Mouse (Mus musculus) embryonic fibroblast, embryonic 13.5 days (primary cell): ENCODE measurements around the gene Ola1. TPM values are rescaled to one million over a fixed set of nuclear protein-coding genes. Genes with fewer than 3 reads are reported as not detected.

ENCODE experiments used
- H3K27ac ChIP-seq: 2 replicates; pipeline ENCODE4 v1.5.1; 2012; ENCODE audit warnings: low read length, control low read depth, inconsistent platforms; ENCODE audit not compliant: insufficient read depth
- H3K4me1 ChIP-seq: 2 replicates; pipeline ENCODE4 v1.6.1; 2011; ENCODE audit warnings: low read length; ENCODE audit not compliant: control insufficient read depth, insufficient read depth
- H3K4me3 ChIP-seq: 2 replicates; pipeline ENCODE4 v1.5.1; 2011; ENCODE audit warnings: mild to moderate bottlenecking, control low read depth, low read length; ENCODE audit not compliant: insufficient read depth
- CTCF ChIP-seq: IDR thresholded peaks from 2 replicates; pipeline ENCODE4 v1.5.1; 2011; ENCODE audit warnings: mild to moderate bottlenecking, control low read depth, low read length, moderate library complexity, borderline replicate concordance; ENCODE audit not compliant: insufficient read depth
- POLR2A ChIP-seq: IDR thresholded peaks from 2 replicates; pipeline ENCODE4 v1.6.1; 2011; ENCODE audit warnings: low read depth, mild to moderate bottlenecking, control low read depth, low read length, moderate library complexity
- polyA plus RNA-seq: library from polyadenylated mRNA; stranded (reverse); fragments of >200 nt; gene quantifications from 2 replicates; pipeline ENCODE4 v1.2.4, GENCODE M21; 2011; ENCODE audit warnings: low read depth; ENCODE audit not compliant: missing spikeins, insufficient read length

The Ola1 gene
- polyA plus RNA-seq, 1 experiment = 112 TPM

DNA sequence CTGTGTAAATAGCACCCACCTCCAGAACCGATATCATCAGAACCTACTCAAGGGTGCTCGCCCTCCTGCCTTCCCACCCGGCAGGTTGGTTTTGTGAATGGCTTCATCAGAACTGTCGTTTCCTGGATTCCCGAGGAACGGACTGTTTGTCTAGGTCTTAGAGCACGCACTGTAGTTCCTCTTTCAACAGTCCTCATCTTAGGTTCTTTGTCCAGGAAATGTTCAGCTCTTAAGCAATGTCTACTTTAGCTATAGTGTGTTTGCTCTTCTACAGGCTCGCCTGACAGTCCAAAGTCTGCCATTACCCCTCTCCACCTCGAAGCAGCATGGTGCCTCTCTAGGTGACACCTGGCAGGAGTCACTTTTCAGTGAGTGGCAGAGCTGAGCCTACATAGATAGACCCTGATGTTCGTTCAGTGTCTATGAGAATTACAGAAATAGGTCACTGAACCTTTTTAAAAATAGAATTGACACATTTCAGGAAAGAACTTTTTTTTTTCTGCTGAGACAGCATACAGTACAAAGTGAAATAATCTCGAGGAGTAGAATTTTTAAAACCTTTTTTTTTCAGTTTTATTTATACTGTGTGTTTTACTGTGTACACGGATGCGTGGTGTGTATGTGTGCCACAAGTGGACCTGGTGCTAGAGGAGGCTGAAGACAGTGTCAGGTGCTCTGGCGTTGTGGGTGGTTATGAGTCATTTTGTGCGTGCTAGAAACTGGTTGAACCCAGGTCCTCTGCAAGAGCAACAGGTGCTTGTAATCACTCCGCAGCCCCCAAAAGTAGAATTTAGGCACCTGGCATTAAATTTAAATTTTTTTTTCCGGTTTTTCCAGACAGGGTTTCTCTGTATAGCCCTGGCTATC, 162.4 kb downstream of the Ola1 start:
- Histone ChIP-seq H3K27ac (no peak overlapping the region), H3K4me1 (no peaks in the 10 kb centered on the region), H3K4me3 (no peak overlapping the region)
- TF ChIP-seq CTCF (no peak), POLR2A (no peak)

DNA sequence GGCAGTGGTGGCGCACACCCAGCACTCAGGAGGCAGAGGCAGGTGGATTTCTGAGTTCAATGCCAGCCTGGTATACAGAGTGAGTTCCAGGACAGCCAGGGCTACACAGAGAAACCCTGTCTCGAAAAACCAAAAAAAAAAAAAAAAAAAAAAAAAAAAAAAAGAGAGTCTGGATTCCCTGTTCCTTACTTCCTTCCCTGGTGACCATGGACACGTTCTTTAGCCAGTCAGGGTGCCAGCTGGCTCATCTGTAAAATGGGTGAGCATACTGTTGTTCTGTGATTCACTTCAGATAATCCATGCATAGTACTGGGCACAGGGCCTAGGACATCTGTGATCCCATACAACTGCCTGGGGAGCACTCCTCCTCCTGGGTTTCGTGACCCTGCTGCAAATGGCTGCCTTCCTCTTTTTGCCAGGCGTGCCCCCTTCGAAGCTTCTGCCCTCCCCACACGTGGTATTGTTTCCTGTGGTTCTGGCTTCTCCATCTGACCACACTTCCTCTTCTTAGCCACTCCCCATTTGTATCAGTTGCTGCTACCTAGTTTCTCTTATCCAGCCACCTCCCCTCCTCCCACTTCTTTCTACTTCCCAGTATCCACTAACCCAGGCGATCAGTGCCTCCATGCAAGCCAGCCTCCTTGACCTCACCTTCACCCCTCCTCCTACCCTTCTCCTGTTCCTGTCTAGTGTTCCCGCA, 164.8 kb downstream of the Ola1 start:
- TF ChIP-seq CTCF = no peak
- no peak for TF ChIP-seq POLR2A
- H3K4me3 ChIP-seq = no peak overlapping the region
- no peaks in the 10 kb centered on the region for H3K4me1 ChIP-seq
- no peak overlapping the region for H3K27ac ChIP-seq

DNA sequence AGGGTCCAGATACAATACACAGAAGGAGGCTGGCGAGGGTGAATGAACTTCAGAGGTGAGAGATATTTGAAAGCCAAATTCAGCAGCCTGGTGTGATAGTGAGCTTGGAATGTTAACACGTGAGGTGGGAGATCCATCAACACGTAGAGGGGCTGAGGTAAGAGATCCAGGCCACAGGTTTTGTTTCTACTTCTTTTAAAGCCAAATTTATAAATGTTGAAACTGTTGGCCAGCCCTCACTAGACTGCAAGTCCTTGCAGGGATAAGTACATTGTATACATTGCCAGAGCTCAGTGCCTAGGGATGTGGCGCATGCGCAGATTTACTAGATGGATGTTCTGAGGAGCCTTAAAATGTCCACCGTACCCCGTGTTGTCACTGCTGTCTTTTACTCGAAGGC, 168.3 kb downstream of the Ola1 start:
- no peaks in the 10 kb centered on the region for H3K4me1 ChIP-seq
- H3K4me3 ChIP-seq = no peak overlapping the region
- no peak overlapping the region for H3K27ac ChIP-seq
- TF ChIP-seq POLR2A (no peak), CTCF (no peak)

DNA sequence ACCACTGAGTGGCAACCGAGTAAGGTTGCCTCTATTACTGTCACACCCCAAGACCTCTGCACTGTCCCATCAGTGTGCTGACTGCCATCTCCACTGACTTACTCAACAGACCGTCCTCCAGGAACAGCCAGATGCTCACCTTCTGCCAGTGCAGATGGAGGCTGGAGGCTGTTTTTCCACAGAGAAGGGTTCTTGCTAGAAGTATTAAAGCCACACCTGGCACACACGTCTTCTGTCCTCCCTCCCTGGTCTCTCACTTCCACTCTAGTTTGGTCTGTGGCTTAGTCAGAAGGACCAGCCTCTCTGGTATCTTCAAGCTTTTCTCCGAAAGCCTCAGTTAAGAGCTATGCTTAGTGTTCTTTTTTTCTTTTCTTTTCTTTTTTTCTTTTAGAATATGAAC, 168.7 kb downstream of the Ola1 start:
- Histone ChIP-seq H3K4me3 (no peak overlapping the region), H3K27ac (0 out of 2 replicates have a peak overlapping the region, but pooled peaks have one; percentile 57), H3K4me1 (no peaks in the 10 kb centered on the region)
- TF ChIP-seq CTCF (no peak), POLR2A (no peak)

DNA sequence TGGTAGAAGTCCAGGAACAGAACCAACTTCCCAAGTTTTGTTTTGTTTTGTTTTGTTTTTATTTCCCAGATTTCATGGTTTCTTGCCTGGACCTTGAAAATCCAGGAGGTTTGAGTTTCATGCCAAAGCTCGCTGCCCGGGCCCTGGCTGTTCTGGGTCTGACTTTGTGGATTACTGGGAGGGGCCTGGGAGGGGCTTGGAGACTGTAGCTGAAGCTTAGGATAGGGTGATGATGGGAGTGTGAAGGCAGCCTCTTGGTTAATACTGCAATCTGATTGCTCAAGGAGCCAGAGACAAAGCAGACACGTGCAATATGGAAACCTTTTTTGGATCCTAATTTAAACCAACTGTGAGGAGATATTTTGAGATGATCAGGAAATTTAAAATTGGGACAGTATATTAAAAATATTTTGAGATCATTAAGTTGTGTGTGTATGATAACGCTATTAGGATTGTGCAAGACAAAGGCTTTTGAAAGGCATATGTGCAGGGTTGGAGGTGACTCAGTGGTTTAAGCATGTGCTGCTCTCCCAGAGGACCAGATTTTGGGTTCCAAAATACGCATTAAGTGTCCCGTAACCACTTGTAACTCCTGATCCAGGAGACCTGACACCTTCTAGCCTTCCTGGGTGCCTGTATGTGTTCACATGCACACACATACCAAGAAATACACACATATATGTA, 169.6 kb downstream of the Ola1 start:
- no peak for TF ChIP-seq POLR2A
- Histone ChIP-seq H3K4me3 (no peak overlapping the region), H3K4me1 (no peaks in the 10 kb centered on the region), H3K27ac (peak overlapping the region; percentile 74)

DNA sequence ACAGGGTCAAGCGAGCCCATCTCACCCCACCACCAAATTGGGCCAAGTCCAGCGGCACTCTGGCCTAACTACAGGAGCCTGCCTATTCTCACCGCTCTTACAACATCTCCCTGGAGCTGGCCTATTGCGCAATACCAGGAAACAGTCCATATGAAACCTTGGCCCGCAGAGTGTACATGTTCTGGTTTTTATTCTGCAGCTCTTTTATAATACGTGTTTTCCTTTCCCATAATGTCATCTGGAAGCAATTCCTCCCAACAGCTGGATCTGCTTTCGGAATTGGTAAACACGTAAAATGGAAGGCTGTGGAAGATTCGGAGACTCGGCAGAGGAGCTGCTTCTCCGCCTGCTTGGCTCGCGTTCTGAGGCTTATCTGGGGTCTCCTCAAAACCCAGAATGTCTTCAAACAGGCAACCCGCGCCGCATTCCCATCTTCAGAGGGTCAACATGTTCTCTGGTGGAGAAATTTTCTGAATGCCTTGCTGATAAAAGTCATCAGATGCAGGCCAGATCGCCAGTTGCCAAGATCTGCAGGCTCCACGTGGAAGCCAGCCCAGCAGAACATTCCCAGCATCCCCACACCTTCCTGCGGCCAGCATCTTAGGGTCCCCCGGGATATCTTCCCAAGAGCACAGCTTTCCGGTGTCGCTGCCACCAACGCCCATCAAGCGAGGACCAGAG, 171.5 kb downstream of the Ola1 start:
- H3K4me1 ChIP-seq = no peaks in the 10 kb centered on the region; the same call in 1 of the 2 replicates
- TF ChIP-seq CTCF (no peak), POLR2A (peak; percentile 41; the same call in 1 of the 2 replicates)
- no peak overlapping the region for H3K4me3 ChIP-seq
- peak overlapping the region; percentile 91 for H3K27ac ChIP-seq

DNA sequence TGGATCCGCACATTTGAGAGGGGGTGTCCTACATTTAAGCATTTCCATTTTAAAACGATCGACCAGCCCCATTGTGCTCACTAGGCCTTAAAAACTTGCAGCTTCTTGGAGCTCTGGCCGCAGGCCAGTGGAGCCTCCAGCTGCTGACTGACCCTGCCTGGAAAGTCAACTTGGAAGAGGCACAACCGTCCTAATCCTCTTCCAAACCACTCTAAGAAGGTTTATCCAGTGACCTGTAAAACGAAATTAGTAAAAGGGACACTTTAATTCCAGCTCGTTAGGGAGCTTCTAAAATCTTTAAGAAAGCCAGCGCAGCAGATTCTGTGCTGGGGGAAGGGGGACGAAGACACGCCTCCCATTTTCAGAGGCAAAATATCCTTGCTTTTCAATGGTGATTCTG, 172.1 kb downstream of the Ola1 start:
- TF ChIP-seq CTCF (no peak), POLR2A (no peak)
- no peaks in the 10 kb centered on the region; the same call in 1 of the 2 replicates for H3K4me1 ChIP-seq
- H3K4me3 ChIP-seq = no peak overlapping the region
- peak overlapping the region; percentile 91 for H3K27ac ChIP-seq

DNA sequence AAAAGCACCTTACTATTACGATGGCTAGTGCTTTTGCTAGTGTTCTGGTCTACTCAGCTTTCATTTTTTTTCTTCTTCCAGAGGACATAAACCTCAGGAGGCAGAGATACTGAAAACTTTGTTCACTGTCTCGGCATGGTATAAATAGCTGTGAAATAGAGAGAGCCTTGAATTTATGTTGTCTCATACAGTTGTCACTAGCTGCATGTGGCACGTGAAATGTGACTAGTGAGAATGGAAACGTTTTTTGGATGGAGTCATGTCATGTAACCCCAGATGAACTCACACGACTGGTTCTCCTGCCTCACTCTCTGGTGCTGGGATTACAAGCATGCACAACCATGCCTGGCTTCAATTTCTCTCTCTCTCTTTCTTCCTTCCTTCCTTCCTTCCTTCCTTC, 173.2 kb downstream of the Ola1 start:
- no peak overlapping the region for H3K4me3 ChIP-seq
- H3K4me1 ChIP-seq = peaks cover 2% of the 10 kb centered on the region
- no peak for TF ChIP-seq CTCF
- no peak for TF ChIP-seq POLR2A
- H3K27ac ChIP-seq = no peak overlapping the region

Other genes starting within 250 kb of the Ola1 start
- 76.5 and 92.7 TPM in 2 replicates for gene Sp3, start 238.5 kb downstream of the Ola1 start, polyA plus RNA-seq
- not detected in 2 replicates for gene Gm11084, start 232.2 kb downstream of the Ola1 start, polyA plus RNA-seq
- gene Sp9, start 53.0 kb upstream of the Ola1 start, polyA plus RNA-seq = 0.46 and 0.50 TPM in 2 replicates
- 23.6 and 27.3 TPM in 2 replicates for gene Scrn3, start 93.7 kb upstream of the Ola1 start, polyA plus RNA-seq
- gene Cir1, start 93.8 kb upstream of the Ola1 start, polyA plus RNA-seq = 13.0 and 16.3 TPM in 2 replicates
- gene Gpr155, start 167.6 kb upstream of the Ola1 start, polyA plus RNA-seq = 1.6 and 1.8 TPM in 2 replicates